Mouse (Mus musculus): ENCODE measurements around the gene Iqce.

- TF ChIP-seq CTCF (IDR thresholded peaks at IDR 0.05; ENCODE audit: low read depth) (no peak), EP300 (IDR thresholded peaks at IDR 0.05; ENCODE audit: low read depth) (no peak)
Observed at GRCm38 (mm10) chr5:140741040-140741439, 38.9 kb upstream of the Iqce start.

Data from liver, postnatal 0 days (tissue).